Mouse (Mus musculus) cerebellum, adult 2 months (tissue): Measurements from ENCODE around the gene Sf3b5.

Experiments
- CTCF ChIP-seq: fragments of 200-500 bp; IDR thresholded peaks from 2 replicates; pipeline ENCODE4 v1.5.1; 2011; ENCODE audit warnings: low read depth, mild to moderate bottlenecking, control low read depth, low read length, moderate library complexity, borderline replicate concordance; ENCODE audit not compliant: insufficient read depth
- POLR2A ChIP-seq: fragments of 200-500 bp; IDR thresholded peaks from 2 replicates; pipeline ENCODE4 v1.6.1; 2011; ENCODE audit warnings: low read length, control low read depth, borderline replicate concordance; ENCODE audit not compliant: insufficient read depth

- TF ChIP-seq POLR2A (no peak), CTCF (no peak)
Measured at GRCm38 (mm10) chr10:12962238-12962637, 42.9 kb upstream of the Sf3b5 start.
